Mouse (Mus musculus): ENCODE results near the gene Hist1h3e. TPM values are rescaled to one million over a fixed set of nuclear protein-coding genes. Genes with fewer than 3 reads are reported as not detected.
A peak's percentile ranks its signal among the peaks of the same experiment; 100 is the strongest.
"Not testable (repeated sequence)": the region's sequence is repeated elsewhere in the genome, so short reads cannot be mapped to it uniquely, and the experiment has no call there.

Hist1h3e gene
- polyA plus RNA-seq, 1 experiment from 2014 or later, result 5.0 TPM

- Histone ChIP-seq H3K9me3 (replicated peaks; ENCODE audit: low read length) (no peaks in the 10 kb centered on the region), H3K4me1 (replicated peaks; ENCODE audit: insufficient read depth, low read length) (no peaks in the 10 kb centered on the region), H3K4me3 (replicated peaks; ENCODE audit: low read depth, low read length) (peak overlapping the region; percentile 44), H3K27me3 (ENCODE audit: insufficient read depth, low read length) (no peaks in the 10 kb centered on the region), H3K4me2 (ENCODE audit: low read length) (peak overlapping the region; percentile 95), H3K27ac (peak overlapping the region; percentile 98), H3K9ac (ENCODE audit: low read depth, low read length) (peak overlapping the region; percentile 88), H3K36me3 (ENCODE audit: insufficient read depth, low read length) (no peaks in the 10 kb centered on the region)
- 19% methylated on average over 9 of the region's 9 CpGs for WGBS
- DNase-seq (ENCODE audit: low spot score) (no peak), ATAC-seq (replicated peaks; ENCODE audit: low FRiP score, low read depth) (no peak)
- no peak for TF ChIP-seq CTCF (IDR thresholded peaks at IDR 0.05; ENCODE audit: low read depth)
Measured at GRCm38 (mm10) chr13:23554393-23554792, 7.8 kb downstream of the Hist1h3e start.

GRCm38 (mm10) chr13:23552962-23553361 is 9.2 kb downstream of the Hist1h3e start, which contains the start of gene Hist1h1d:
Gene Hist1h1d, plus strand, starts transcription at chr13:23553262.
- Histone ChIP-seq H3K36me3 (ENCODE audit: insufficient read depth, low read length) (no peaks in the 10 kb centered on the region), H3K27me3 (ENCODE audit: insufficient read depth, low read length) (no peaks in the 10 kb centered on the region), H3K9me3 (replicated peaks; ENCODE audit: low read length) (no peaks in the 10 kb centered on the region), H3K4me1 (replicated peaks; ENCODE audit: insufficient read depth, low read length) (no peaks in the 10 kb centered on the region), H3K4me2 (ENCODE audit: low read length) (peak within 1 kb of the TSS; percentile 62; the same call in 1 of the 2 replicates), H3K9ac (ENCODE audit: low read depth, low read length) (peak within 1 kb of the TSS; percentile 58; the same call in 1 of the 2 replicates), H3K4me3 (replicated peaks; ENCODE audit: low read depth, low read length) (no peak within 1 kb of the TSS), H3K27ac (peak within 1 kb of the TSS; percentile 98)
- DNase-seq (ENCODE audit: low spot score), result no peak
- no peak for TF ChIP-seq CTCF (IDR thresholded peaks at IDR 0.05; ENCODE audit: low read depth)
- ATAC-seq (replicated peaks; ENCODE audit: low FRiP score, low read depth), result no peak

DNA sequence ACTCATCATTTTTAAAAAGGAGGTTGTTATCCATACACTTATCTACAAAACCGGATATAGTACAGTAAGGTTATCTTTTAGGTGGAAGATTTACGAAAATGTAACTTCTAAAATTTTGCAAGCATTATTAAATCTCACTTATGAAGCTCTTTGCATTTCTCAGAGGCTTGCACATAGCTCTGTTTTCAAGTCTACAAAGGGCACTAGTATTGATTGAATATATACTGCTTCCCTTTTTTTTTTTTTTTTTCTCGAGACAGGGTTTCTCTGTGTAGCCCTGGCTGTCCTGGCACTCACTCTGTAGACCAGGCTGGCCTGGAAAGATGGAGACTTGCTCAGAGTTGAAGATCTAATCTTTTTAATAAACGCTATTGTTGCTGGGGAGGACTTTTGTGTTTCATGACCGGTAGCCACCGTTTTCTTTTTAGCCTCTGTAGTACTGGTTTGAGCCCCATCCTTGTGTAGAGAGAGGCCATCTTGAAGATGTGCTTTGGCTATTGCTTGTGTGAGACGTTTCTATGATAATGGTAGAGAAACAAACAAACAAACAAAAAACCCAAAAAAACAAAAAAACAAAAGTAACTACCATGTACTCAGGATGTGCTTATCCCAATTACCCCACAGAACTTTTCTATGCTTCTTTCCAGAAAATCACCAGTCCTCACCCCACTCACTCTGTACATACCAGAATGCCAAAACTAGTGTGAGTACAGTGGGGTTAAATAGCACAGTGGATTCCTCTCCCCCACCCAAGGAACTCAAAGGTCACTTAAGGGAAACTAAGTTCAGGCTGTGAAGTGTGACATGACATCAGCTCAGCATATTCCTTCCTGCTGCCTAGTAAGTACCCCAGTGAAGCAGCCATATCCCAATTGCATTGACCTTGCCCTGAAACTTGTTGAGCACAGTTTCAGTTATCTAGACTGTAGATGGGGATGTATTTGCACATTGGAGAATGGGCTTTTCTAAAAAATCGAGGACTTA is 9.9 kb downstream of the Hist1h3e start:
- 47% methylated on average over 8 of the region's 8 CpGs for WGBS
- no peaks in the 10 kb centered on the region for H3K9me3 ChIP-seq (replicated peaks; ENCODE audit: low read length)
- H3K4me3 ChIP-seq (replicated peaks; ENCODE audit: low read depth, low read length), result peak overlapping the region; percentile 38; the same call in 1 of the 2 replicates
- TF ChIP-seq CTCF (IDR thresholded peaks at IDR 0.05; ENCODE audit: low read depth), result no peak
- peak overlapping the region; percentile 62 for H3K4me2 ChIP-seq (ENCODE audit: low read length)
- DNase-seq (ENCODE audit: low spot score) (no peak), ATAC-seq (replicated peaks; ENCODE audit: low FRiP score, low read depth) (no peak)
- peak overlapping the region; percentile 90 for H3K27ac ChIP-seq
- no peaks in the 10 kb centered on the region for H3K27me3 ChIP-seq (ENCODE audit: insufficient read depth, low read length)
- H3K9ac ChIP-seq (ENCODE audit: low read depth, low read length), result peak overlapping the region; percentile 58; the same call in 1 of the 2 replicates
- H3K4me1 ChIP-seq (replicated peaks; ENCODE audit: insufficient read depth, low read length), result no peaks in the 10 kb centered on the region
- no peaks in the 10 kb centered on the region for H3K36me3 ChIP-seq (ENCODE audit: insufficient read depth, low read length)

DNA sequence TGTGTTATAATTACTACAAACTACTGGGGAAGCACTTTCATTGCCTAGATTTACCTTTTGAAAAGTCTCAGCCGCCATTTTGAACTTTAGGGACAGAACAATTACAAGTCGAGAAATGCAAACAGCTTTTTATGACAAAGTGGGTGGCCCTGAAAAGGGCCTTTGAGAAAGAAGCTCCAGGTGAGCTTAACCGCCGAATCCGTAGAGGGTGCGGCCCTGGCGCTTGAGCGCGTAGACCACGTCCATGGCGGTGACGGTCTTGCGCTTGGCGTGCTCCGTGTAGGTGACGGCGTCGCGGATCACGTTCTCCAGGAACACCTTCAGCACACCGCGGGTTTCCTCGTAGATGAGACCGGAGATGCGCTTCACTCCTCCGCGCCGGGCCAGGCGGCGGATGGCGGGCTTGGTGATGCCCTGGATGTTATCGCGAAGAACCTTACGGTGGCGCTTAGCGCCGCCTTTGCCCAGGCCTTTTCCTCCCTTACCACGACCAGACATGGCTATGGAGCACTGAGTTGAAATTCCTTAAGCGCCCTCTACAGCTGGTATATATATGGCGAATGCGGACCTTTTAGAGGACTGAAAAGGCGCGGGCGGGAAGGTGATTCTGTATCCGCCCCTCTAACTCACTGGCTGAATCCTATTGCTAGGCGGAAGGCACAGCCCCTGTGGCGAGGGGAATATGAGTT is 10.9 kb downstream of the Hist1h3e start, which contains the start of gene Hist1h4f:
Gene Hist1h4f (minus strand): TSS at position 503 of the 689 bp plus-strand sequence.
- under 1% methylated on average over 47 of the region's 47 CpGs for WGBS
- peak; percentile 62 for TF ChIP-seq CTCF (IDR thresholded peaks at IDR 0.05; ENCODE audit: low read depth)

GRCm38 (mm10) chr13:23550761-23551145 is 11.4 kb downstream of the Hist1h3e start:
- H3K4me1 ChIP-seq (replicated peaks; ENCODE audit: insufficient read depth, low read length), result no peaks in the 10 kb centered on the region
- H3K27me3 ChIP-seq (ENCODE audit: insufficient read depth, low read length), result no peaks in the 10 kb centered on the region
- peak overlapping the region; percentile 62 for H3K4me2 ChIP-seq (ENCODE audit: low read length)
- H3K27ac ChIP-seq, result peak overlapping the region; percentile 90
- no peaks in the 10 kb centered on the region for H3K36me3 ChIP-seq (ENCODE audit: insufficient read depth, low read length)
- H3K9ac ChIP-seq (ENCODE audit: low read depth, low read length), result peak overlapping the region; percentile 58
- DNase-seq (ENCODE audit: low spot score) (peak; percentile 49), ATAC-seq (replicated peaks; ENCODE audit: low FRiP score, low read depth) (no peak)
- under 1% methylated on average over 3 of the region's 3 CpGs for WGBS
- H3K4me3 ChIP-seq (replicated peaks; ENCODE audit: low read depth, low read length), result peak overlapping the region; percentile 38
- no peak for TF ChIP-seq CTCF (IDR thresholded peaks at IDR 0.05; ENCODE audit: low read depth)
- H3K9me3 ChIP-seq (replicated peaks; ENCODE audit: low read length), result no peaks in the 10 kb centered on the region

More for the DNA sequence above, 10.9 kb downstream of the Hist1h3e start, which contains the start of gene Hist1h4f:
- not testable (repeated sequence) for H3K36me3 ChIP-seq (ENCODE audit: insufficient read depth, low read length); H3K27me3 ChIP-seq (ENCODE audit: insufficient read depth, low read length); H3K4me1 ChIP-seq (replicated peaks; ENCODE audit: insufficient read depth, low read length); H3K9me3 ChIP-seq (replicated peaks; ENCODE audit: low read length)
- peak within 1 kb of the TSS; percentile 38 for H3K4me3 ChIP-seq (replicated peaks; ENCODE audit: low read depth, low read length)
- DNase-seq (ENCODE audit: low spot score) (peak; percentile 99), ATAC-seq (replicated peaks; ENCODE audit: low FRiP score, low read depth) (peak; percentile 78)
- peak within 1 kb of the TSS; percentile 62 for H3K4me2 ChIP-seq (ENCODE audit: low read length)
- H3K27ac ChIP-seq, result peak within 1 kb of the TSS; percentile 90
- H3K9ac ChIP-seq (ENCODE audit: low read depth, low read length), result peak within 1 kb of the TSS; percentile 58

GRCm38 (mm10) chr13:23546694-23547093 is 15.5 kb downstream of the Hist1h3e start:
- no peak overlapping the region for H3K9ac ChIP-seq (ENCODE audit: low read depth, low read length)
- no peaks in the 10 kb centered on the region for H3K36me3 ChIP-seq (ENCODE audit: insufficient read depth, low read length)
- 75% methylated on average over 5 of the region's 5 CpGs for WGBS
- H3K4me1 ChIP-seq (replicated peaks; ENCODE audit: insufficient read depth, low read length), result no peaks in the 10 kb centered on the region
- ATAC-seq (replicated peaks; ENCODE audit: low FRiP score, low read depth), result no peak
- no peaks in the 10 kb centered on the region for H3K9me3 ChIP-seq (replicated peaks; ENCODE audit: low read length)
- TF ChIP-seq CTCF (IDR thresholded peaks at IDR 0.05; ENCODE audit: low read depth), result no peak
- H3K4me3 ChIP-seq (replicated peaks; ENCODE audit: low read depth, low read length), result no peak overlapping the region
- H3K27ac ChIP-seq, result no peak overlapping the region
- DNase-seq (ENCODE audit: low spot score), result no peak
- H3K27me3 ChIP-seq (ENCODE audit: insufficient read depth, low read length), result no peaks in the 10 kb centered on the region
- H3K4me2 ChIP-seq (ENCODE audit: low read length), result no peak overlapping the region

GRCm38 (mm10) chr13:23544787-23545120 is 17.4 kb downstream of the Hist1h3e start:
- H3K4me1 ChIP-seq (replicated peaks; ENCODE audit: insufficient read depth, low read length); H3K9me3 ChIP-seq (replicated peaks; ENCODE audit: low read length); H3K27me3 ChIP-seq (ENCODE audit: insufficient read depth, low read length); H3K9ac ChIP-seq (ENCODE audit: low read depth, low read length); H3K36me3 ChIP-seq (ENCODE audit: insufficient read depth, low read length); DNase-seq (ENCODE audit: low spot score): not testable (repeated sequence)
- H3K4me3 ChIP-seq (replicated peaks; ENCODE audit: low read depth, low read length), result peak overlapping the region; percentile 43
- ATAC-seq (replicated peaks; ENCODE audit: low FRiP score, low read depth), result peak; percentile 4; the same call in 1 of the 2 replicates
- WGBS, result 0% methylated on average over 11 of the region's 14 CpGs
- H3K27ac ChIP-seq, result peak overlapping the region; percentile 93; the same call in 1 of the 2 replicates
- H3K4me2 ChIP-seq (ENCODE audit: low read length), result peak overlapping the region; percentile 71
